ENCODE assay signal across 8 mouse cellular contexts in genomic region chr4:132301965-132302938, GRCm38 (mm10). TPM values are rescaled to one million over a fixed set of nuclear protein-coding genes. Genes with fewer than 3 reads are reported as not detected.
DNase-seq lines count a peak whose midpoint lies in the region; ATAC-seq and TF ChIP-seq lines count a peak whose summit lies in the region.

No protein-coding gene starts in this region.

- peak overlapping the region; percentile 67; the same call in 1 of the 2 replicates for H3K27ac ChIP-seq in layer of hippocampus, adult 2 months
- no peak overlapping the region for H3K27ac ChIP-seq in bone marrow macrophage, adult 2 months (ENCODE audit: insufficient read depth, low read depth, low read length)
- peak overlapping the region; percentile 51; the same call in 1 of the 2 replicates for H3K27ac ChIP-seq in hindbrain, postnatal 0 days

- 60% methylated on average over 16 of the region's 16 CpGs for WGBS in hindbrain, postnatal 0 days

- peak; percentile 37; the same call in 1 of the 2 replicates for ATAC-seq in hindbrain, postnatal 0 days
- ATAC-seq in erythroid progenitor cell, adult 5-6 weeks (replicated peaks; ENCODE audit: low FRiP score, poor library complexity, severe bottlenecking): no peak

- H3K9me3 ChIP-seq in hindbrain, postnatal 0 days (ENCODE audit: low read length): no peaks in the 10 kb centered on the region

- TF ChIP-seq POLR2A in bone marrow macrophage, adult 2 months (IDR thresholded peaks at IDR 0.05; ENCODE audit: borderline replicate concordance, low read depth, low read length): no peak

- TF ChIP-seq CTCF in layer of hippocampus, adult 2 months (conservative IDR thresholded peaks at IDR 0.05): no peak
- no peak for TF ChIP-seq CTCF in bone marrow macrophage, adult 2 months (IDR thresholded peaks at IDR 0.05; ENCODE audit: low read depth, low read length)
- TF ChIP-seq CTCF in hindbrain, postnatal 0 days (IDR thresholded peaks at IDR 0.05; ENCODE audit: low read depth): no peak

- H3K36me3 ChIP-seq in hindbrain, postnatal 0 days (ENCODE audit: insufficient read depth, low read length): no peaks in the 10 kb centered on the region

- peak overlapping the region; percentile 53 for H3K9ac ChIP-seq in hindbrain, postnatal 0 days (replicated peaks; ENCODE audit: low read length)

- DNase-seq in layer of hippocampus, adult 2 months (ENCODE audit: low spot score in 2 of 2): no peak
- no peak for DNase-seq in layer of hippocampus, adult 9-10 months (ENCODE audit: low spot score)
- no peak for DNase-seq in hindbrain, postnatal 0 days (ENCODE audit: low spot score)
- peak; percentile 50 for DNase-seq in naive thymus-derived CD4-positive, alpha-beta T cell, adult 2 months (ENCODE audit: low read depth)
- no peak for DNase-seq in gastrocnemius, postnatal 10 days
- DNase-seq in layer of hippocampus, postnatal 14 days (ENCODE audit: low spot score in 2 of 2): no peak

- H3K4me2 ChIP-seq in hindbrain, postnatal 0 days (ENCODE audit: low read depth, low read length): peak overlapping the region; percentile 62

- H3K27me3 ChIP-seq in hindbrain, postnatal 0 days (ENCODE audit: insufficient read depth, low read length): no peaks in the 10 kb centered on the region

- H3K4me1 ChIP-seq in bone marrow macrophage, adult 2 months (ENCODE audit: control insufficient read depth, insufficient read depth, low read length): peaks cover 2% of the 10 kb centered on the region; the same call in 1 of the 2 replicates
- no peaks in the 10 kb centered on the region for H3K4me1 ChIP-seq in hindbrain, postnatal 0 days (ENCODE audit: insufficient read depth, low read length)

- H3K4me3 ChIP-seq in layer of hippocampus, adult 2 months: peak overlapping the region; percentile 61
- peak overlapping the region; percentile 61 for H3K4me3 ChIP-seq in bone marrow macrophage, adult 2 months (ENCODE audit: insufficient read depth, low read length)
- H3K4me3 ChIP-seq in hindbrain, postnatal 0 days (ENCODE audit: low read length): peak overlapping the region; percentile 43

RNA-seq across cellular contexts. Expression of gene Rab42, which starts 0.9 kb away (rescaled TPM):
- 1 to 10 TPM; 1.2 to 2.1 TPM for total RNA-seq in layer of hippocampus, adult 2 months (2021)
- polyA plus RNA-seq in bone marrow macrophage, adult 2 months (2012; ENCODE audit: insufficient read depth, insufficient read length, missing spikeins): 1.5 TPM in 1 of 2 replicates, not detected in the other
- 4.9 and 5.4 TPM in 2 replicates for total RNA-seq in hindbrain, postnatal 0 days (2014; rRNA removed)
- 5.1 and 5.9 TPM in 2 replicates for polyA plus RNA-seq in hindbrain, postnatal 0 days (2015; fragmentation: Nextera tagmentation; extraction: Ambion mirVana)
- total RNA-seq in erythroid progenitor cell, adult 5-6 weeks (2015; ENCODE audit: low replicate concordance): not detected in 2 replicates
- total RNA-seq in erythroid progenitor cell, adult 5-6 weeks (2017; ENCODE audit: low replicate concordance): not detected in 2 replicates
- total RNA-seq in gastrocnemius, postnatal 10 days (2021): under 1 TPM; 0.72 to 0.87 TPM
- total RNA-seq in layer of hippocampus, postnatal 14 days (2021): 1 to 10 TPM in 1 of 2 experiments, under 1 TPM in 1; 0.72 to 1.5 TPM

RNA-seq across cellular contexts. Expression of gene Trnau1ap, which starts 27.1 kb away (rescaled TPM):
- total RNA-seq in layer of hippocampus, adult 2 months (2021): 10 to 100 TPM; 20.7 to 26.0 TPM
- polyA plus RNA-seq in bone marrow macrophage, adult 2 months (2012; ENCODE audit: insufficient read depth, insufficient read length, missing spikeins): 21.2 and 26.1 TPM in 2 replicates
- total RNA-seq in hindbrain, postnatal 0 days (2014; rRNA removed): 53.2 and 79.3 TPM in 2 replicates
- 56.6 and 62.6 TPM in 2 replicates for polyA plus RNA-seq in hindbrain, postnatal 0 days (2015; fragmentation: Nextera tagmentation; extraction: Ambion mirVana)
- 13.0 and 18.0 TPM in 2 replicates for total RNA-seq in erythroid progenitor cell, adult 5-6 weeks (2015; ENCODE audit: low replicate concordance)
- total RNA-seq in erythroid progenitor cell, adult 5-6 weeks (2017; ENCODE audit: low replicate concordance): 8.9 and 14.1 TPM in 2 replicates
- 10 to 100 TPM; 16.1 to 21.2 TPM for total RNA-seq in gastrocnemius, postnatal 10 days (2021)
- total RNA-seq in layer of hippocampus, postnatal 14 days (2021): 10 to 100 TPM; 19.3 to 22.3 TPM

RNA-seq across cellular contexts. Expression of gene Taf12, which starts 28.1 kb away (rescaled TPM):
- 10 to 100 TPM; 24.6 to 26.2 TPM for total RNA-seq in layer of hippocampus, adult 2 months (2021)
- polyA plus RNA-seq in bone marrow macrophage, adult 2 months (2012; ENCODE audit: insufficient read depth, insufficient read length, missing spikeins): 33.6 and 38.5 TPM in 2 replicates
- total RNA-seq in hindbrain, postnatal 0 days (2014; rRNA removed): 7.3 and 7.6 TPM in 2 replicates
- polyA plus RNA-seq in hindbrain, postnatal 0 days (2015; fragmentation: Nextera tagmentation; extraction: Ambion mirVana): 30.0 and 30.5 TPM in 2 replicates
- total RNA-seq in erythroid progenitor cell, adult 5-6 weeks (2015; ENCODE audit: low replicate concordance): 19.3 and 30.6 TPM in 2 replicates
- 14.9 and 38.3 TPM in 2 replicates for total RNA-seq in erythroid progenitor cell, adult 5-6 weeks (2017; ENCODE audit: low replicate concordance)
- total RNA-seq in gastrocnemius, postnatal 10 days (2021): 10 to 100 TPM; 22.9 to 25.7 TPM
- total RNA-seq in layer of hippocampus, postnatal 14 days (2021): 10 to 100 TPM; 18.5 to 22.2 TPM

RNA-seq across cellular contexts. Expression of gene Gmeb1, which starts 40.9 kb away (rescaled TPM):
- total RNA-seq in layer of hippocampus, adult 2 months (2021): 10 to 100 TPM; 25.2 to 28.3 TPM
- polyA plus RNA-seq in bone marrow macrophage, adult 2 months (2012; ENCODE audit: insufficient read depth, insufficient read length, missing spikeins): 16.7 and 16.8 TPM in 2 replicates
- total RNA-seq in hindbrain, postnatal 0 days (2014; rRNA removed): 19.1 and 20.1 TPM in 2 replicates
- polyA plus RNA-seq in hindbrain, postnatal 0 days (2015; fragmentation: Nextera tagmentation; extraction: Ambion mirVana): 29.9 and 30.2 TPM in 2 replicates
- 40.4 and 49.9 TPM in 2 replicates for total RNA-seq in erythroid progenitor cell, adult 5-6 weeks (2015; ENCODE audit: low replicate concordance)
- 31.5 and 39.5 TPM in 2 replicates for total RNA-seq in erythroid progenitor cell, adult 5-6 weeks (2017; ENCODE audit: low replicate concordance)
- total RNA-seq in gastrocnemius, postnatal 10 days (2021): 10 to 100 TPM; 11.2 to 12.3 TPM
- 10 to 100 TPM; 24.2 to 26.7 TPM for total RNA-seq in layer of hippocampus, postnatal 14 days (2021)

RNA-seq across cellular contexts. Expression of gene Rcc1, which starts 51.2 kb away (rescaled TPM):
- total RNA-seq in layer of hippocampus, adult 2 months (2021): 10 to 100 TPM; 12.8 to 13.6 TPM
- polyA plus RNA-seq in bone marrow macrophage, adult 2 months (2012; ENCODE audit: insufficient read depth, insufficient read length, missing spikeins): 19.5 and 19.8 TPM in 2 replicates
- total RNA-seq in hindbrain, postnatal 0 days (2014; rRNA removed): 20.7 and 24.4 TPM in 2 replicates
- 28.8 and 29.7 TPM in 2 replicates for polyA plus RNA-seq in hindbrain, postnatal 0 days (2015; fragmentation: Nextera tagmentation; extraction: Ambion mirVana)
- 27.0 and 42.3 TPM in 2 replicates for total RNA-seq in erythroid progenitor cell, adult 5-6 weeks (2015; ENCODE audit: low replicate concordance)
- 36.5 and 47.0 TPM in 2 replicates for total RNA-seq in erythroid progenitor cell, adult 5-6 weeks (2017; ENCODE audit: low replicate concordance)
- total RNA-seq in gastrocnemius, postnatal 10 days (2021): 10 to 100 TPM; 13.4 to 18.6 TPM
- 10 to 100 TPM; 12.5 to 13.0 TPM for total RNA-seq in layer of hippocampus, postnatal 14 days (2021)
